Mouse (Mus musculus) stomach, postnatal 0 days (tissue): ENCODE measurements around the gene Tceanc2.

Source experiments
- CTCF ChIP-seq: IDR thresholded peaks from 2 replicates; pipeline ENCODE4 v1.5.1; 2016; ENCODE audit warnings: antibody characterized with exemption, low read depth, mild to moderate bottlenecking, moderate library complexity
- EP300 ChIP-seq: optimal IDR thresholded peaks from 2 replicates; pipeline ENCODE3; 2016; ENCODE audit warnings: antibody characterized with exemption

GRCm38 (mm10) chr4:107163341-107163740 is 15.6 kb downstream of the Tceanc2 start:
- TF ChIP-seq EP300 (no peak), CTCF (no peak)
